Mouse (Mus musculus) gonadal fat pad, adult 2 months (tissue): ENCODE results near the gene Ccdc102a. TPM values are rescaled to one million over a fixed set of nuclear protein-coding genes. Genes with fewer than 3 reads are reported as not detected.

Experiments used
- DNase-seq: peaks from one replicate; pipeline ENCODE4 v3.0.0-alpha.2; 2012; ENCODE audit warnings: low read depth
- polyA plus RNA-seq: library from polyadenylated mRNA; depleted of rRNA; stranded (reverse); fragments of >200 nt; gene quantifications from 2 replicates; pipeline ENCODE4 v1.2.3, GENCODE M21; 2012; rRNA removed

The Ccdc102a gene
- polyA plus RNA-seq = 11.0 and 12.1 TPM in 2 replicates

DNA sequence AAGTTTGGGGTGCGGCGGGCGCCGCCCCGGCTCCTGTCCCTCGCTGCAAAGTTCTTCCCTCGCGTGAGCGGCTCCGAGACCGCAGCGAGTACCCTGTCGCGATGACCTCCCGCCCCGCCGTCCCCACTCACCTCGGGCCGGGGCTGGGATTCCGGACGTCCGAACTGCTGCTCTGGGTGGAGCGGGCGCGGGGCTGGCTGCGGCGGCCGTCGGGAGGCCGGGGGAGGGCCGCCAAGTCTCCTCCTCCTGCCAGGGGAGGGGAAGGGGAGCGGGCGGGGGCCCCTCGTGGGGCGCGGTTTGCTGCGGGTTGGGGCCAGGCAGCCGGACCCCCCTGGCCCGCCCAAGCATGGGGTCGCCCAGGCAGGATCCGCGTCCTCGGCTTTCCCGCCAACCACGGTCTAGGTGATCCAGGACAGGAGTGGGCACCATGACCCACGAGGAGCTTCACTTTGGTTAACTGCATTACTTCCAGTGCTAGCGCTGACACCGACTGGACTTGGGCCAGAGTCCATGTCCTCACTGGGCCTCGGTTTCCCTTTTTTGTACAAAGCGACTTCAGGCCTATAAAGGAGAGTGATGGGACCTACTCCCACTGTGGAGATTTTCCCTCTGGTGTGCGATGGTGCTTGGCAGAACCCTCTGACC is at the start of gene Ccdc102a:
Ccdc102a (minus strand) TSS at position 248 of the 645 bp plus-strand sequence.
- DNase-seq = no peak

- no peak for DNase-seq
Measured at GRCm38 (mm10) chr8:94967554-94967953, 49.7 kb upstream of the Ccdc102a start.

DNA sequence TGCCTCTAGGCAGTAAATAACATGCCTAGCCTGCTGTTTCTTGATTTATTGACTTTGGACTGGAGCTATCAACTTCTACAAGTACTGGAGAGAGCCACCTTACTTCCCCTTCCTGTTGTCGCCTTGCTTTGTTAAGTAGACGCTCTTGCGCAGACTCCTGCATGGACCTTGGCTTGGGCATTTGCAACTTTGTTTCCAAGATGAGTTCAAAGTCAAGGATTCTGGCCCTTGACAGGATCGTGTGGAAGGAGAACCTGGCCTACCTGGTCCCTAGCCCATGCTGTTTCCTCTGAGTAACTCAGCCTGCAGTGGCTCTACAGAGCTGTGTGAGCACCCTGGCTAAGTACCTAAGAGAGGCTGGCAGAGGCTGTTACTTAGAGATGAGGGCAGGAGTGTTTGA is 49.2 kb upstream of the Ccdc102a start:
- no peak for DNase-seq

DNA sequence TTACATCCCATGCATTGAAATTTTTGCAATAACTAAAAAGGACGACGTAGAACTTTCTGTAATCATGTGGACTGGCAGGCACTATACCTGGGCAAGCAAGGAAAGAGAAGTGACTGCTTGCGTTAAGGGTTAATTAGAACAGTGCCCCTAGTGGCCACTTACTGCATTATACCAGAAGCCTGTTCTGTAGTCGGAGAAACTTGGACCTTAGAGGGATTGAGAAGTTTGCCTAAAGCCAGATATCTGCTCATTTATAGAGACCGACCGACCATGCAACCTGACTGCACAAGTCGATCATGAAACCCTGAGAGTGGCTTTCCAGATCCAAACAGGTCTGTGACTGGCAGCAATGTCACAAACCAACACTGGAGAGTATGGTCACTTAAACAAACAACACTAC is 48.7 kb upstream of the Ccdc102a start:
- no peak for DNase-seq

- no peak for DNase-seq
Measured at GRCm38 (mm10) chr8:94964828-94965227, 46.9 kb upstream of the Ccdc102a start.

- DNase-seq = no peak
Measured at GRCm38 (mm10) chr8:94962201-94962600, 44.3 kb upstream of the Ccdc102a start.

- DNase-seq = no peak
Measured at GRCm38 (mm10) chr8:94956078-94956574, 38.2 kb upstream of the Ccdc102a start.

- DNase-seq = no peak
Measured at GRCm38 (mm10) chr8:94954921-94955758, 37.2 kb upstream of the Ccdc102a start.

- DNase-seq = no peak
Measured at GRCm38 (mm10) chr8:94954368-94954737, 36.5 kb upstream of the Ccdc102a start.

- no peak for DNase-seq
Measured at GRCm38 (mm10) chr8:94953624-94954367, 35.9 kb upstream of the Ccdc102a start.

DNA sequence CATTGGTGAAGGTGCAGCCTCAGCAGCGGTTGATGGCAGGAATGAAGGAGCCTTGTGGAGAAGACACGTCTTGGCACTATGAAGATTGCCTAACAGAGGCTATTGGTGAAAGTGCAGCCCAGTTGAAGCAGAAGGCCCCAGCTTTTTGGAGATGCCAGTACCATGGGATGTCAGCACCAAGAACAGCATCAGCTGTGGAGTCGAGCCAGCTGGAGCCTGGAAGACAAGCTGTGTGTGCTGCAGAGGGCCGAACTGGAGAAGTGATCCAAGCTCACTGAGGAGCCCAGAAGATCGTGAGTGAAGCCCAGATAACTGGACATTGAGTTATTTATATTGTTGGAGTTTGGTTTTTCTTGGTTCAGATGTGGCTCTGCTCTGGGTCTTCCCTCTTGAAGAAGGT is 34.2 kb upstream of the Ccdc102a start:
- no peak for DNase-seq

- DNase-seq = no peak
Measured at GRCm38 (mm10) chr8:94950458-94950857, 32.6 kb upstream of the Ccdc102a start.

- no peak for DNase-seq
Measured at GRCm38 (mm10) chr8:94950046-94950445, 32.1 kb upstream of the Ccdc102a start.

- no peak for DNase-seq
Measured at GRCm38 (mm10) chr8:94949010-94949409, 31.1 kb upstream of the Ccdc102a start.

DNA sequence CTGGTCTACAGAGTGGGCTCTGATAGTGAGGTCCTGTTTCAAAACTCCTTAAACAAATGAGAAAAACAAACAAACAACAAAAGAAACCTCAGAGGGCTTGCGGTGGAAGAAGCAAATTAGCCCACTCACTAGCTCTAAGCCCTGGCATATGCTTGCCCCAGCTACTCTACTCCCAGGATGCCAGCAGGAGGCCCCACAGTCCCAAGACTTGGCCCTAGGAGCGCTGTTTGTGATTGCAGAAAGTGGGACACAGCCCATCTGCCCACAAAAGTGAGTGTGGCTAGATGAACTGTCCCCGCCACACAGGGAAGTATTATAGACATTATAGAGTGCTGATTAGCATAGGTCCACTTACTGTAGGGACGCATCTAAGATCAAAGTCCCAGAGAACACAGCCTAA is 30.5 kb upstream of the Ccdc102a start:
- DNase-seq = no peak

DNA sequence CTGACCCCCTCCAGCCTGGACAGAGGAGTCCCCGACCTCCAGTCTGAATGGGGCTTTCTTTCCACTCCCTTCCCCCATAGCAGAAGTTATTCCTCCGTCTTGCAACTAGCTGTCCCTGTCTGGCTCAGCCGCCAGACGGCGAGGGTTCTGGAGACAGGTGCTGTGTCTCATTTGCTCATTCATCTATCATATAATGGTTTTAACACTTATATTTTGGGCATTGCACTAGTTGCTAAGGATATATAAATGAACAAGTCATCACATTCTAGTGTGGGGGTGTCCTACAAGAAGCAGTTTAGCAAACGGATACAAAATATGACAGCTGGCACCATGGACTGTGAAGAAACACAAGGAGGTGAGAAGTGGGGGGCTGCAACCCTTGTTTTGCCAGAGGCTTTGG is 27.3 kb upstream of the Ccdc102a start:
- DNase-seq = no peak

- no peak for DNase-seq
Measured at GRCm38 (mm10) chr8:94942566-94942965, 24.7 kb upstream of the Ccdc102a start.

DNA sequence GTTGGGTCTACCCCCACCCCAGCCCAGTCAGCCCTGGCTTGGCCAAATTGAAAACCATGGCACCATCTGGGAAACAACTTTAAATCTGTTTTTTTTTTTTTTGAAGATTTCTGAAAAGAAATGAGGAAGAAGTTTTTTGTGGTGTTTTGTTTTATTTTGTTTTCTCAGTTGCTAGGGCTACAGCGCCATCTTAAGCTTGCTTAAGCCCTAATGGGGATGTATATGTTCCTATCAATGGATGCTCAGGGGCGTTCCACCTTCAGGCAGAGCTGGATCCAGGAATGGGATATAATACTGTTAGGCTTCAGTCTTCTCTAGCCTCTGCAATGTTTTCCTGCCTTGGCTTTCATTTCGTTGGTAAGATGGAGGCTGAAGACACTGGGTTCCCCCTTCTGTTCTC is 17.3 kb upstream of the Ccdc102a start:
- DNase-seq = no peak

DNA sequence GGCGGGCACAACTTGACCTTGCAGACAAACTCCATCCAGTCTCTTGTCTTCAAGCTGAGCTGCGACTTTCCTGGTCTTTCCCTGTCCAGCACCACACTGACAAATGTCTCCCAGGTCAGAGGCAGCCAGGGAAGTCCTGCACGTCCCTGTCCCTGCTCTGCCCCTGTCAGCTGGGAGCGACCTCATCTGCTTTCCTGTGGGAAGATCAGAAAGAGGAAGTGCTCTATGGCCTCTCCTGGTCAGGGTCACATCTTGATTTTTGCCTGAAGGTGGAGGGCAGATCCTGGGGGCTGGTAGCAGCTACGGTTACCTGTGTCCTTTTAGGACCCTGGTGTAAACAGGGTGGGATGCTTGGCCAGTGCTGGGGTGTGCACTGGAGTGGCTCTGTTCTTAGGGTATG is 16.0 kb upstream of the Ccdc102a start:
- DNase-seq = no peak

GRCm38 (mm10) chr8:94928227-94928626 is 10.3 kb upstream of the Ccdc102a start:
- no peak for DNase-seq

DNA sequence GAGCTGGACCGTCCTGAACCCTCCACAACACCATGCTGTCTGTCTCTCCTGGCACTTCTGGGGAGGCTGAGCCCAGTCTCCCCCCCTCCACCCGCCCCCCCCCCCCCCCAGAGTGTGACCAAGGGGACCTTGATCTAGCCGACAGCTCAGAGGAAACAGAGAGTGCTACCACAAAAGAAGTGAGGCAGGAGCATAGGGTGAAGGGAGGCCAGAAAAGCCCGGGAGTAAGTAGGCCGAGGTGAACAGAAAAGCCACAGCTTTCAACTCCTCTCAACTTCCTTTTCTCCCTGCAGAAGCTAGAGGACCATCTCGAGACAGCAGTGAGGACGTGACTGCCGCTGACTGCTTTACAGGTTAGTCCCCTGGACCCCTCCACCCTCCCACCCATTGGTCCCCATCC is 5.5 kb upstream of the Ccdc102a start, which contains the start of gene Adgrg5:
Adgrg5 (plus strand) TSS at position 290 of the 400 bp plus-strand sequence.
- DNase-seq = no peak

DNA sequence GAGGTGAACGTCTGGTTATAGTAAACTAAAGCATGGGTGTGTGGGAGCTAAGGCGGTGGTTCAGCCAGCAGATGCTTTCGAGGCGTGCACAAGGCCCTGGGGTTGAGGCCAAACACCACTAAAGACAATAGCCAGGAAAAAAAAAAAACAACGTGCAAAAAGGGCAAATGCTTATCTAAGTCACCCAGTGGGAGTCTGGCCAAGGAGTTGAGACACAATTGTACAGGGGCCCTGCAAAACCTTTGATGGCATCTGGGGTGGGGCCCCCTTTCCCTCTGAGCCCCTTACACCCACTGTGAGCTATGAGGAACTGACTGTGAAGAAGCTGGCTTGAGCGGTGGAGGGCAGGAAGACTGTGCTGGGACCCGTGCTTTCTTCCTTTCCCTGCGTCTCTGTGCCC is 4.7 kb upstream of the Ccdc102a start:
- DNase-seq = no peak
